Mouse (Mus musculus) midbrain, embryonic 14.5 days (tissue): ENCODE measurements around the gene Camta1. TPM values are rescaled to one million over a fixed set of nuclear protein-coding genes. Genes with fewer than 3 reads are reported as not detected.

Source experiments
- ATAC-seq: fragments of 200-750 bp; cut with Nextera tagmentation; 2 replicates; pipeline ENCODE4 v1.8.0; 2017; ENCODE audit warnings: moderate number of reproducible peaks, moderate library complexity; ENCODE audit not compliant: low FRiP score, low TSS enrichment
- DNase-seq: peaks from one replicate; pipeline ENCODE4 v3.0.0-alpha.2; 2015
- H3K27ac ChIP-seq: fragments of 300-500 bp; sonication (generic); replicated peaks from 2 replicates; pipeline ENCODE4 v1.5.1; 2014; ENCODE audit warnings: mild to moderate bottlenecking, low read depth, low read length, moderate library complexity
- H3K27me3 ChIP-seq: fragments of 300-500 bp; sonication (generic); 2 replicates; pipeline ENCODE4 v1.6.1; 2014; ENCODE audit warnings: low read length, control low read depth, mixed read lengths; ENCODE audit not compliant: control insufficient read depth, insufficient read depth
- H3K36me3 ChIP-seq: fragments of 300-500 bp; sonication (generic); 2 replicates; pipeline ENCODE4 v1.6.1; 2014; ENCODE audit warnings: low read length, control low read depth; ENCODE audit not compliant: control insufficient read depth, insufficient read depth
- H3K4me1 ChIP-seq: fragments of 300-500 bp; sonication (generic); 2 replicates; pipeline ENCODE4 v1.6.1; 2014; ENCODE audit warnings: mild to moderate bottlenecking, antibody characterized with exemption, low read length, control low read depth; ENCODE audit not compliant: control insufficient read depth, insufficient read depth
- H3K4me2 ChIP-seq: fragments of 300-500 bp; sonication (generic); 2 replicates; pipeline ENCODE4 v1.6.1; 2014; ENCODE audit warnings: mild to moderate bottlenecking, low read length, moderate library complexity
- H3K4me3 ChIP-seq: fragments of 300-500 bp; sonication (generic); replicated peaks from 2 replicates; pipeline ENCODE4 v1.5.1; 2014; ENCODE audit warnings: low read depth, low read length
- H3K9ac ChIP-seq: fragments of 300-500 bp; sonication (generic); replicated peaks from 2 replicates; pipeline ENCODE4 v1.6.1; 2014; ENCODE audit warnings: mild to moderate bottlenecking, low read length, moderate library complexity
- H3K9me3 ChIP-seq: fragments of 300-500 bp; sonication (generic); 2 replicates; pipeline ENCODE4 v1.6.1; 2016; ENCODE audit warnings: low read length, control low read depth, mixed read lengths; ENCODE audit not compliant: control insufficient read depth
- WGBS: fragments of 180-500 bp; shearing (Covaris S2); extraction: QIAGEN DNeasy Blood & Tissue Kit; methylation state at CpG from one replicate; pipeline ENCODE4 v1.1.7; 2014; 5-methylcytosine and 5-hydroxymethylcytosine counted together
- polyA plus RNA-seq: library from polyadenylated mRNA; unstranded; fragments of >200 nt; fragmentation: Nextera tagmentation; extraction: Ambion mirVana; gene quantifications from 2 replicates; pipeline ENCODE4 v1.2.1, GENCODE M21; 2014

Gene Camta1
- polyA plus RNA-seq, 1 experiment from 2014 or later = 157 TPM

- Histone ChIP-seq H3K9ac (no peak overlapping the region), H3K4me1 (peaks cover 11% of the 10 kb centered on the region), H3K4me3 (no peak overlapping the region), H3K4me2 (no peak overlapping the region), H3K36me3 (no peaks in the 10 kb centered on the region), H3K27me3 (no peaks in the 10 kb centered on the region), H3K27ac (0 out of 2 replicates have a peak overlapping the region, but pooled peaks have one; percentile 4), H3K9me3 (no peaks in the 10 kb centered on the region)
- 53% methylated on average over 12 of the region's 12 CpGs for WGBS
- ATAC-seq (no peak), DNase-seq (no peak)
Measured at GRCm38 (mm10) chr4:151285905-151286445, 575.7 kb downstream of the Camta1 start.

GRCm38 (mm10) chr4:151285432-151285831 is 576.2 kb downstream of the Camta1 start:
- 0 out of 2 replicates have a peak overlapping the region, but pooled peaks have one; percentile 4 for H3K27ac ChIP-seq
- no peaks in the 10 kb centered on the region for H3K36me3 ChIP-seq
- H3K4me3 ChIP-seq = no peak overlapping the region
- H3K4me1 ChIP-seq = peaks cover 11% of the 10 kb centered on the region
- no peaks in the 10 kb centered on the region for H3K9me3 ChIP-seq
- no peaks in the 10 kb centered on the region for H3K27me3 ChIP-seq
- 69% methylated on average over 3 of the region's 3 CpGs for WGBS
- DNase-seq = no peak
- no peak overlapping the region for H3K9ac ChIP-seq
- no peak for ATAC-seq
- H3K4me2 ChIP-seq = no peak overlapping the region

- H3K27ac ChIP-seq = no peak overlapping the region
- no peak overlapping the region for H3K4me3 ChIP-seq
- H3K9ac ChIP-seq = no peak overlapping the region
- H3K9me3 ChIP-seq = no peaks in the 10 kb centered on the region
- H3K27me3 ChIP-seq = peaks cover 10% of the 10 kb centered on the region
- no peak overlapping the region for H3K4me2 ChIP-seq
- peaks cover 11% of the 10 kb centered on the region for H3K4me1 ChIP-seq
- ATAC-seq (no peak), DNase-seq (peak; percentile 83)
- no peaks in the 10 kb centered on the region for H3K36me3 ChIP-seq
- 37% methylated on average over 16 of the region's 16 CpGs for WGBS
Measured at GRCm38 (mm10) chr4:151283092-151283741, 578.5 kb downstream of the Camta1 start.

- peak; percentile 64 for DNase-seq
- Histone ChIP-seq H3K9me3 (no peaks in the 10 kb centered on the region), H3K4me1 (peaks cover 11% of the 10 kb centered on the region), H3K4me2 (no peak overlapping the region), H3K36me3 (no peaks in the 10 kb centered on the region), H3K9ac (no peak overlapping the region), H3K4me3 (no peak overlapping the region), H3K27me3 (peaks cover 10% of the 10 kb centered on the region), H3K27ac (peak overlapping the region; percentile 68; the same call in 1 of the 2 replicates)
- 7% methylated on average over 14 of the region's 14 CpGs for WGBS
- no peak for ATAC-seq
Measured at GRCm38 (mm10) chr4:151282103-151282502, 579.6 kb downstream of the Camta1 start.

- WGBS = 43% methylated on average over 13 of the region's 13 CpGs
- H3K4me3 ChIP-seq = no peak overlapping the region
- H3K27me3 ChIP-seq = peaks cover 10% of the 10 kb centered on the region
- H3K4me1 ChIP-seq = peaks cover 7% of the 10 kb centered on the region; the same call in 1 of the 2 replicates
- no peaks in the 10 kb centered on the region for H3K36me3 ChIP-seq
- ATAC-seq = no peak
- no peak overlapping the region for H3K4me2 ChIP-seq
- peak; percentile 72 for DNase-seq
- no peak overlapping the region for H3K9ac ChIP-seq
- H3K9me3 ChIP-seq = no peaks in the 10 kb centered on the region
- peak overlapping the region; percentile 27 for H3K27ac ChIP-seq
Measured at GRCm38 (mm10) chr4:151275292-151275691, 586.4 kb downstream of the Camta1 start.

- H3K27me3 ChIP-seq = no peaks in the 10 kb centered on the region
- DNase-seq = peak; percentile 59
- no peak overlapping the region for H3K4me3 ChIP-seq
- ATAC-seq = no peak
- H3K4me1 ChIP-seq = peaks cover 13% of the 10 kb centered on the region
- 47% methylated on average over 14 of the region's 14 CpGs for WGBS
- H3K27ac ChIP-seq = no peak overlapping the region
- H3K9ac ChIP-seq = no peak overlapping the region
- H3K4me2 ChIP-seq = no peak overlapping the region
- H3K36me3 ChIP-seq = no peaks in the 10 kb centered on the region
- no peaks in the 10 kb centered on the region for H3K9me3 ChIP-seq
Measured at GRCm38 (mm10) chr4:151263786-151264414, 597.8 kb downstream of the Camta1 start.

GRCm38 (mm10) chr4:151263052-151263451 is 598.6 kb downstream of the Camta1 start:
- Histone ChIP-seq H3K36me3 (no peaks in the 10 kb centered on the region), H3K4me1 (peaks cover 13% of the 10 kb centered on the region), H3K27me3 (no peaks in the 10 kb centered on the region), H3K9ac (no peak overlapping the region), H3K4me3 (no peak overlapping the region), H3K4me2 (no peak overlapping the region), H3K27ac (0 out of 2 replicates have a peak overlapping the region, but pooled peaks have one; percentile 13), H3K9me3 (no peaks in the 10 kb centered on the region)
- DNase-seq = no peak
- 67% methylated on average over 7 of the region's 7 CpGs for WGBS
- no peak for ATAC-seq

- Histone ChIP-seq H3K27ac (no peak overlapping the region), H3K9me3 (no peaks in the 10 kb centered on the region), H3K4me2 (no peak overlapping the region), H3K36me3 (no peaks in the 10 kb centered on the region), H3K4me3 (no peak overlapping the region), H3K27me3 (no peaks in the 10 kb centered on the region), H3K4me1 (no peaks in the 10 kb centered on the region), H3K9ac (no peak overlapping the region)
- whole genome bisulfite sequencing = 53% methylated on average over 4 of the region's 4 CpGs
- DNase-seq = no peak
- ATAC-seq = no peak
Measured at GRCm38 (mm10) chr4:151256622-151257021, 605.1 kb downstream of the Camta1 start.
